Mouse (Mus musculus) stomach, embryonic 16.5 days (tissue): Measurements from ENCODE around the gene Kalrn. TPM values are rescaled to one million over a fixed set of nuclear protein-coding genes. Genes with fewer than 3 reads are reported as not detected.

Source experiments
- ATAC-seq: fragments of 200-750 bp; cut with Nextera tagmentation; 2 replicates; pipeline ENCODE4 v1.8.0; 2017; ENCODE audit warnings: moderate number of reproducible peaks, moderate TSS enrichment; ENCODE audit not compliant: insufficient read depth, low FRiP score
- H3K27ac ChIP-seq: fragments of 300-500 bp; sonication (generic); 2 replicates; pipeline ENCODE4 v1.5.1; 2014; ENCODE audit warnings: low read length
- H3K27me3 ChIP-seq: fragments of 300-500 bp; sonication (generic); 2 replicates; pipeline ENCODE4 v1.6.1; 2014; ENCODE audit warnings: low read length, control low read depth, mixed read lengths; ENCODE audit not compliant: control insufficient read depth, insufficient read depth
- H3K36me3 ChIP-seq: fragments of 300-500 bp; sonication (generic); 2 replicates; pipeline ENCODE4 v1.6.1; 2014; ENCODE audit warnings: low read length; ENCODE audit not compliant: control insufficient read depth, insufficient read depth
- H3K4me1 ChIP-seq: fragments of 300-500 bp; sonication (generic); 2 replicates; pipeline ENCODE4 v1.6.1; 2014; ENCODE audit warnings: low read length, control low read depth, mixed read lengths; ENCODE audit not compliant: control insufficient read depth, insufficient read depth
- H3K4me2 ChIP-seq: fragments of 300-500 bp; sonication (generic); 2 replicates; pipeline ENCODE4 v1.6.1; 2014; ENCODE audit warnings: low read depth, low read length, mixed read lengths
- H3K4me3 ChIP-seq: fragments of 300-500 bp; sonication (generic); replicated peaks from 2 replicates; pipeline ENCODE4 v1.5.1; 2014; ENCODE audit warnings: mild to moderate bottlenecking, low read length
- H3K9ac ChIP-seq: fragments of 300-500 bp; sonication (generic); 2 replicates; pipeline ENCODE4 v1.6.1; 2014; ENCODE audit warnings: low read length
- H3K9me3 ChIP-seq: fragments of 300-500 bp; sonication (generic); replicated peaks from 2 replicates; pipeline ENCODE4 v1.6.1; 2016; ENCODE audit warnings: low read length, control low read depth; ENCODE audit not compliant: control insufficient read depth
- WGBS: fragments of 180-500 bp; shearing (Covaris S2); extraction: QIAGEN DNeasy Blood & Tissue Kit; methylation state at CpG from one replicate; pipeline ENCODE4 v1.1.7; 2014; 5-methylcytosine and 5-hydroxymethylcytosine counted together
- polyA plus RNA-seq: library from polyadenylated mRNA; unstranded; fragments of >200 nt; fragmentation: Nextera tagmentation; extraction: Ambion mirVana; gene quantifications from 2 replicates; pipeline ENCODE4 v1.2.1, GENCODE M21; 2015

The Kalrn gene
- polyA plus RNA-seq, 1 experiment from 2014 or later, result 22.7 TPM

DNA sequence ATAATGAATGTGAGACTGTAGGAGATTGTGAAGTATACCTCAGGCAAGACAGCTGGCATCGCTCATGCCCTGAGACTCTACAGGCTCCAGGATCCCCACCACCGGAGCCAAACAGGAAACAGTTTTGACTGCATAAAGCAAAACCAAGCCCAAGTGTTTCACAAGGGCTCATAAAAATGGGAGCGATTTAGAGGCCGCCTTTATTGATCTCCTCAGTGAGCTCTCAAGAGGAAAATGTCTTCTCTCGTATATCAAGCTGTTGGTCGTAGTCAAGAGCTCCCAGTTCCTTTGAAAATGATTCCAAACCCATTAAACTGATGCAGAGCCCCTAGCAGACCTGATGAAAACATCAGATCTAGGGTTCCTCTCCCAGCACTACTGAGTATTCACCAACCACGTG lies 127.7 kb downstream of the Kalrn start:
- 57% methylated on average over 7 of the region's 7 CpGs for WGBS
- H3K4me2 ChIP-seq, result no peak overlapping the region
- H3K4me3 ChIP-seq, result no peak overlapping the region
- ATAC-seq, result no peak
- H3K4me1 ChIP-seq, result peaks cover 5% of the 10 kb centered on the region
- H3K27ac ChIP-seq, result no peak overlapping the region
- H3K9me3 ChIP-seq, result no peaks in the 10 kb centered on the region
- no peaks in the 10 kb centered on the region for H3K27me3 ChIP-seq
- H3K36me3 ChIP-seq, result no peaks in the 10 kb centered on the region
- no peak overlapping the region for H3K9ac ChIP-seq

GRCm38 (mm10) chr16:34441704-34442103 lies 131.6 kb downstream of the Kalrn start:
- 46% methylated on average over 2 of the region's 2 CpGs for WGBS
- no peak for ATAC-seq

DNA sequence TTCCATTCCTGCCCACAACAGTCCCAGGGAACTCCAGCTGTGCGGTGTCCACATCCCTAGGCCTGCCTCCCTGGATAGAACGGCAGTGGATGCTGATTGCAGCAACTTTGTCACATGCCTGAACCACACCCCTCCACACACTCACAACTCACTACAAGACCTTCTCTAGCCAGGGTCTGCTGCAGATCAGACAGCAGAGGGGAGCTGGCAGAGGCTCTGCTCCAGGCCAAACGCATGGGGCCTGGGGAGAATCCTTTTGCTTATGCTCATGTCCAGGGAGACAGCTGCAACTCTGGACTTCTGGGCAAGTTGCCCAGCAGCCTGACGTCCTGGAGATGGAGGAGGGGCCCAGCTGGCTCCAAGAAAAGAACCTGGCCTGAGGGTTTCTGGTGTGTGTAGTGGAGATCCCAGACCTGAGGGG lies 132.3 kb downstream of the Kalrn start:
- Histone ChIP-seq H3K4me2 (no peak overlapping the region), H3K4me1 (peaks cover 18% of the 10 kb centered on the region), H3K27ac (peak overlapping the region; percentile 84), H3K9me3 (no peaks in the 10 kb centered on the region), H3K9ac (no peak overlapping the region), H3K36me3 (no peaks in the 10 kb centered on the region), H3K27me3 (no peaks in the 10 kb centered on the region), H3K4me3 (no peak overlapping the region)
- 25% methylated on average over 4 of the region's 4 CpGs for WGBS
- ATAC-seq, result peak; percentile 97

More at GRCm38 (mm10) chr16:34441704-34442103, 131.6 kb downstream of the Kalrn start:
- H3K4me3 ChIP-seq, result no peak overlapping the region
- no peak overlapping the region for H3K4me2 ChIP-seq
- H3K4me1 ChIP-seq, result peaks cover 18% of the 10 kb centered on the region
- no peaks in the 10 kb centered on the region for H3K36me3 ChIP-seq
- no peaks in the 10 kb centered on the region for H3K27me3 ChIP-seq
- no peak overlapping the region for H3K9ac ChIP-seq
- no peaks in the 10 kb centered on the region for H3K9me3 ChIP-seq
- H3K27ac ChIP-seq, result peak overlapping the region; percentile 84

GRCm38 (mm10) chr16:34440019-34440615 lies 133.2 kb downstream of the Kalrn start:
- Histone ChIP-seq H3K9me3 (no peaks in the 10 kb centered on the region), H3K4me3 (no peak overlapping the region), H3K9ac (no peak overlapping the region), H3K4me1 (peaks cover 18% of the 10 kb centered on the region), H3K36me3 (no peaks in the 10 kb centered on the region), H3K4me2 (no peak overlapping the region), H3K27me3 (no peaks in the 10 kb centered on the region), H3K27ac (peak overlapping the region; percentile 84)
- 80% methylated on average over 8 of the region's 8 CpGs for WGBS
- no peak for ATAC-seq

DNA sequence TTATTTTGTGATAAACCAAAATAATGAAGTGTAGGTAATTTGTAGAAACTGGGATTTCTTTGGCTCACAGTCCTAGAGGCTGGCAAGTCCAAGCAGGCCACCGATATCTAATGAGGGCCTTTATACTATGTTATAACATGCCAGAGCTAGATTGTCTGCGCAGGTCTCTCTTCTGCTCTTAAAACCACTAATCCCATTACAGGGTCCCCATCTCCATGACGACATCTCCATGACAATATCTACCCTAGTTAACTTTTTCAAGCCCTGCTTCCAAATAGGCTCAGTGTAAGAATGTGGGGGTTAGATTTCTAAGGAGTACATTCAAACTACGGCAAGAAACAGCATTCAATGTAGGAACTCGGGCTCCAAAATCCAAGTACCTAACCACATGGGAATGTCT lies 143.2 kb downstream of the Kalrn start:
- Histone ChIP-seq H3K27ac (no peak overlapping the region), H3K4me3 (no peak overlapping the region), H3K27me3 (no peaks in the 10 kb centered on the region), H3K4me1 (peaks cover 14% of the 10 kb centered on the region), H3K9ac (no peak overlapping the region), H3K9me3 (no peaks in the 10 kb centered on the region), H3K36me3 (no peaks in the 10 kb centered on the region), H3K4me2 (no peak overlapping the region)
- WGBS, result 72% methylated on average over 5 of the region's 5 CpGs
- ATAC-seq, result no peak

GRCm38 (mm10) chr16:34427654-34428053 lies 145.7 kb downstream of the Kalrn start:
- Histone ChIP-seq H3K27ac (no peak overlapping the region), H3K4me1 (peaks cover 14% of the 10 kb centered on the region), H3K9ac (no peak overlapping the region), H3K4me2 (no peak overlapping the region), H3K9me3 (no peaks in the 10 kb centered on the region), H3K36me3 (no peaks in the 10 kb centered on the region), H3K27me3 (no peaks in the 10 kb centered on the region), H3K4me3 (no peak overlapping the region)
- ATAC-seq, result no peak
- WGBS, result 67% methylated on average over 5 of the region's 5 CpGs

DNA sequence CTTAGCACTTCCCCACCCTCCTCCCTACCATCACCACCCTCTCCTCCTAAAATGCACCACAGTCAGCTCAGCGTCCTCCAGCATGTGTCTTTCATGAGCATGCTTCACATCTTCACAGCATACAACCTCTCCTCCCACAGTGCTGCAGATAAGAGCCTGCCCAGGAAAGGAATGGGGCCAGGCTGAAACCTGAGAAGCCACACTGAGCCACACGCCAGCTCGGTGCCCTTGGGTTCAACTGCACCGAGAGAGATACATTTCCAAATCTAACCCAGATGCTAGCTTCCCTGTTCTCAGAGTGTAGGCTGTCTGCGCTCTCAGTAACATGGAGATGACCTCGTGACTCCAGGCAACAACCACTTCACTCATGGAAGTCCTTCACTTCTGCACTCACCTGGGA lies 151.9 kb downstream of the Kalrn start:
- Histone ChIP-seq H3K27ac (no peak overlapping the region), H3K27me3 (no peaks in the 10 kb centered on the region)
- ATAC-seq, result no peak

DNA sequence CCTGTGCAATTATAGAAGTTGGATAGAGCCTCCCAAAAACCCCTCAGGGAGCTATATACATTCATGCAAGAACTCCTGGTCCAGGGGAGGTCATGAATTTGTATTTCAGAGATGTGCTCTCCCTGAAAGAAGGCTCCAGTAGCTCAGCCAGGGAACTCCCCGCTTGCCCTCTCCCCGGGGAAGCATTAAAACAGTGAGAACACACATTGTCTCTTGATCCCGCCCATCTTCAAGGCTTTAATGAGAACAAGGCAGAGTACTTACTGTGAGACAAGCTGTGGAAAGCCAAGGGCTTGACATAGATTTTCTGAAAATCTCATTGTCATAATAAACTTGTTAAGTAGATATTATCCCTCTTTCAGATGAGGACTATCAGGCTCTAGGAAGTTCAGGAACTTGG lies 155.4 kb downstream of the Kalrn start:
- peaks cover 13% of the 10 kb centered on the region for H3K4me1 ChIP-seq
- H3K4me2 ChIP-seq, result no peak overlapping the region
- 54% methylated on average over 3 of the region's 3 CpGs for WGBS
- H3K4me3 ChIP-seq, result no peak overlapping the region
- no peak overlapping the region for H3K27ac ChIP-seq
- ATAC-seq, result no peak
- no peaks in the 10 kb centered on the region for H3K36me3 ChIP-seq
- H3K9ac ChIP-seq, result no peak overlapping the region
- no peaks in the 10 kb centered on the region for H3K27me3 ChIP-seq
- H3K9me3 ChIP-seq, result no peaks in the 10 kb centered on the region

More for the DNA sequence above, 151.9 kb downstream of the Kalrn start:
- Histone ChIP-seq H3K4me3 (no peak overlapping the region), H3K4me2 (no peak overlapping the region), H3K36me3 (no peaks in the 10 kb centered on the region), H3K4me1 (peaks cover 10% of the 10 kb centered on the region), H3K9me3 (no peaks in the 10 kb centered on the region), H3K9ac (no peak overlapping the region)
- 37% methylated on average over 6 of the region's 6 CpGs for WGBS

- no peak for ATAC-seq
- H3K4me1 ChIP-seq, result peaks cover 13% of the 10 kb centered on the region
- no peaks in the 10 kb centered on the region for H3K27me3 ChIP-seq
- no peaks in the 10 kb centered on the region for H3K36me3 ChIP-seq
- no peaks in the 10 kb centered on the region for H3K9me3 ChIP-seq
- no peak overlapping the region for H3K27ac ChIP-seq
- no peak overlapping the region for H3K4me3 ChIP-seq
- H3K9ac ChIP-seq, result no peak overlapping the region
- H3K4me2 ChIP-seq, result no peak overlapping the region
- 77% methylated on average over 3 of the region's 3 CpGs for WGBS
Measured at GRCm38 (mm10) chr16:34417383-34417782, 155.9 kb downstream of the Kalrn start.
